Mouse (Mus musculus) ZHBTc4 (cell line): ENCODE results near the gene Cavin1.

Source experiments
- DNase-seq: peaks from one replicate; pipeline ENCODE4 v3.0.0-alpha.2; 2011; ENCODE audit warnings: low read depth, low spot score

Gene Cavin1

GRCm38 (mm10) chr11:100981236-100981635 is 10.5 kb upstream of the Cavin1 start:
- DNase-seq = no peak

GRCm38 (mm10) chr11:100980438-100980837 is 9.8 kb upstream of the Cavin1 start:
- DNase-seq = no peak

DNA sequence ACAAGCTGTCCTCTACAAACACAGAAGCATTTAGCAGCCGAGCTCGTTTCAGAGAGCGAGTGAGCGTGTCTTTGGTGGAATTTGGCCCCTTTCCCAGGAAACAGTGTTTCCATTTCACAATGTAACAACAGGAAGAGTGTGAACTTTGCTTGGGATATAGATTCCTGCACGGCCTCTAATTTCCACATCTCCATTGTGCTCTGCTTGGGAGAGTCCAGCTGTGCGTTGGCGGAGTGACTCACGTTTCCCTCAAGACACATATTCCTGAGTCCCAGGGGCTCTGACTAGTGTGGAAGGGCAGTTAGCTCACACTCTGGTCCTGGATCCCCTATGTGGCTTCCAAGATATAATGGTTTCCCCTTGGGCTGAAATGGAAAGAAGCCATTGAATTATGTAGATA is 9.2 kb upstream of the Cavin1 start:
- no peak for DNase-seq

DNA sequence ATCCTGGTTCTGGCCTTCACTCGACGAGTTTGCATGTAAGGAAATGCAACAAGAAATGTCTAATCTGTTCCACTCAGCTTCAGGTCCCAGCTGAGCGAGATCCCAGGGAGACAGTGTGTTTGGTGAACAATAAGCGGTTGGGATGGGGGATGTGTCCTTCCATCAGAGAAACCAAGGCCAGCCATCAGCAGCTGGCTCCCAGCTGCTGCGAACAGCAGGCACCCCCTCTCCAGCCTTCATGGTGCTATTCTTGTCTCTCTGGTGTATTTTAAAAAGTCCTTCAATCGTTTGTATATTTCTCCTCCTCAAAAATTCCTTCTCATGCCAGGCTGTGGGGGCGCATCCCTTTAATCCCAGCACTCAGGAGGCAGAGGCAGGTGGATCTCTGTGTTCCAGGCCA is 4.6 kb upstream of the Cavin1 start:
- DNase-seq = no peak

DNA sequence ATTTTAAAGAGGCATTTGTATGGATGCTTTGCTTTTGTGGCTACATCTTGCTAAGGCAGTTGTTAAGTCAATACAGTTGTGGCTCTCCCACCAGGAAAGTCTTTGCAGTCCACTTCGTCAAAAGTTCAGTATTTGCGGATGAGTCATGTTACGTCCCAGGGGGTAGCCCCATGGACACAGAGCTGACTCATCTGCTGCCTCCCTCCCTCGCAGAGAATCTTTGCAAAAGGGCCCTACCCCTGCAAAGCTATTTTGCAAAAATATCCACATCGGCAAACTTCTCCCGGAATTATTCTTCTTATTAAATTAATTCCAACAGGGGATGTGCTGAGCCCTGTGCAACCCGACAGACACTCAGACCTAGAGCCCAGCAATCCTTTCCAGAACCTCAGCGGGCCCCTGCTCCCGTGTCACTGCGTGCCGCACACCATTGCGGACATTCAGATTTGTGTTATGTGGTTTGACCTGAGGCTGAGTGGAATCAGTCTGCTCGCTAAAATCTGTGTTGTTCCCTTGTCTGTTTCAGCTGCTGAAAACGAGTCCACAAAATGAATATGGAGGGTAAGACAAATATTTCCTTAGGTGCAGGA is 3.8 kb upstream of the Cavin1 start:
- no peak for DNase-seq

DNA sequence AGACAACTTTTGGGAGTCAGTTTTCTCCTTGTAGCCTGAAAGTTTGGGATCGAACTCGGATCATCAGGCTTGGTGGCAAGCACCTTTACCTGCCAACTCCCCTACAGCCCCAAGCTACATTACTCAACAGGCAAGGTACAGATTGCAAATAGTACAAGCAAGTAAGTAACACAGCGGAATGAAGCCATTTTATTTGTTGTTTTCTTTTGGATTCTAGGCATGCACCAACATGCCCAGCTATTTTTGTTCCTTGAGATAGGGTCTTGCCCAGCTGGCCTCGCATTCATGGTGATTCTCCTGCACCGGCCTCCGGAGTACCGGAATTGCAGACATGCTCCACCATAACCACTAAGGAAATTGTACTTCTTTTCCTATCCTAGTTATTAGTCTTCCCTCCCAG is 2.6 kb upstream of the Cavin1 start:
- no peak for DNase-seq

DNA sequence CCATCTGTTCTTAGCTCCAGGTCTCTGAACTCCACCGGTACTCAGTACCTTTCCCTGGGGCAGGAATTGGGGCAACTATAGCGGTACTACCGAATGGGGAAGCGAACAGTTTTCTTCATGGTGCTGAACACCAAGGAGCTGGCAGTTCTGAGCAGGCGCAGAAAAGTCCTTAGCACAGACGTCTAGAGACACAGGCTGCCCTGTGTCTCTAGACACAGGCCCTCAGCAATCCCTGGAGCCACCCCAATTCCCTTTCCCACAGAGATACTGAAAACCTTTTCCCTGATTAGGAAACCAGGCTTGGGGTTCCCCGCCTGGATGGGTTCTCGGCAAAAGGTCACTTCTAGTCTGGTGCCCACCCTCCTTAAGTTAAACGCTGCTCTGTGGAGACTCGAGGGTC is 768 bp upstream of the Cavin1 start:
- no peak for DNase-seq

DNA sequence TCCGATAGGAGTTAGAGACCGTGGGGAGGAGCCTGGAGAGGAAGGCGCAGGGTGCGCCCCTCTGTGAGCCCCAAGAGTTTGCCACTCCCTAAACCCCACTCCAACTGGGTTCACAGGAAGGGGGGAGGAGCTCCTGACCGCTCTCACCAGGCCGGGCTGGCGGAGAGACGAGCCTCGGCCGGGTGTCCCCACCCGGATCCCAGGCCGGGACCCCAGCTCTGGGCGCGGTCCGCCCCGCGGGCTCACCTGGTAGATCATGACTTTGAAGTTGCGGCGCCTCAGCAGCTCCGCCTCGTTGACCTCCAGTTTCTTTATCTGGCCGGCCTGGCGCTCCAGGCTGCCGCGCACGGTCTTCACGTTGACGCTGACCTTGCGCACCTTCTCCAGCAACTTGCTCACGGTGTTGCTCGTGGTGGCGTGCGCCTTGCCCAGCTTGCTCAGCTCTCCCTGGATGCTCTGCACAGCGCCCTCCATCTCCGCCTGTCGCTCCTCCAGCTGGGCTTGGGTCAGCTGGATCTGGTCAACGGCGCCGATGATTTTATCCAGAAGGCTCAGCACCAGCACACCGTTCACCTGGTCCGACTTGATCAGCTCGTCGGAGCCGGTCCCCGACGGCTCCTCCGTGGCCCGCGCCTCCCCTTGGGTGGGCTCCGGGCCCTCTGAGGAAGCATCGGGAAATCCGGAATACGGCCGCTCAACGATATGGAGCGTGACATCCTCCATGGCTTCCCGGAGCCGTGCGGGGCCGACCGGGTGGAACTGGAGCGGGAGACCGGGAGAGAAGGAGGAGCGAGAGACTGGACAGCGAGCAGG is 737 bp downstream of the Cavin1 start:
- DNase-seq = peak; percentile 74

DNA sequence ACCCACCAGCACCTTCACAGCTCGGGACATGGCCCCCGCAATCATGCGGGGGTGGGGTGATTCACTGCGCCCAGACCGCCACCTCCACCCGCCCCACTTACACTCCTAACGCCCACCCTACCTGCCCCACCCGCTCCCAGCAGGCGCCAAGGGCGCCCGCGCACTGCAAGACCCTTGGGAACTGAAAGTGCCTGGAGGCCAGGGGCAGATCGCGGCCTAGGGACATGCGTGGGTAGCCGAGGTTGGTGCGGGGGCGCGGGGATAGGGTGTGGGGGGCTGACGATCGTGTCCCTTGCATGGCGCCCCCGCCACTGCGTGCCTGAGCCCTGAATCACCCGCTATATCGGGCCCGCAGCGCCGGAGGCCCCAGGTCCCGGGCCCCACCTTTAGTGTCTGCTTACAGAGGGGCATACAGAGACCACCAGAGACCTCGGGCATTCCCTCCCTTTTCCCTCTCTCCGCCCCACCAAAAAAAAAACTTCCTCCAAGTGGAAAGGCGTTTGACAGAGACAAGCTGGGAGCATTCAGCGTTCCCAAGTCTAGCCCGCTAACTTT is 1.4 kb downstream of the Cavin1 start:
- peak; percentile 28 for DNase-seq

DNA sequence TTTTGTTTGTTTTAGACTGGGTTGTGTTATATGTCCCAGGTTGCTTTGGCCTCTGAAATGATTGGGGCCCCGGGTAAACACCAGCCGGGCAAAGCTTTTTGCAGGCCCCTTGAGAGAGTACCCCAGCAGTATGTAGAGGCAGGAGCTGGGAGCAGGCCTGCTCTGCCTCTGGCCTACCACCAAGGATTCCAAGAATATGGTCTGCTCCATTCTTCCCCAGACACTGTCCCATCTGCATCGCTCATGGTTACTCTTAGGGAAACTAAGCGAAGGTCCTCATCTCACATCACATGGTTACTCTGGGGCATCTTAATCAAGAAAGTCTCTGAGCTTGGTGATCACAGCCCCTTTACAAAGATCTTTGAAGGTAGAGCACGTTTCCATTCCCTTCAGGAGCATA is 2.2 kb downstream of the Cavin1 start:
- DNase-seq = no peak

DNA sequence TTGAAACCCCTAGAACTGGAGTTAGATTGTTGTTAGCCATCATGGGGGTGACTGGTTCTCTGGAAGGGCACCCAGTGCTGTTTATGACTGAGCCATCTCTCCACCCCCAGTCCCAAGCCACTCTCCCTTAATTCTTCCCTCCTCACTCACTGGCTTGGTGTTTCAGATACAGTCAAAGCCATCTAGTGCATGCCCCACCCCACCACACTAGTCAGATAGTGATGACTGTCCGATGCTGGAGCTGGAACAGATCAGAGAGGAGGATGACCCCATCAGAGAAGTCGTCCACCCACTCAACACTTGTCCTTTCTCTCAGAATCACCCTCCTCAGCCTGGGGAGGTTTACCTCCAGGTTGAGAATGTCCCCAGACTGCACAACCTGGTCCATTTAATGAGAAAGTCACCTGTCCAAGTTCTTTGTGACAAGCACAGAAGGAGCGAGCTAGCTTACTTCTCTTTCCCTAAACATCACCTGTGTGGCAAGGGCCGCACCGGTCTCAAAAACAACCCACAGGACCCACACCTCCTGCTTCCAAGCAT is 2.7 kb downstream of the Cavin1 start:
- no peak for DNase-seq

DNA sequence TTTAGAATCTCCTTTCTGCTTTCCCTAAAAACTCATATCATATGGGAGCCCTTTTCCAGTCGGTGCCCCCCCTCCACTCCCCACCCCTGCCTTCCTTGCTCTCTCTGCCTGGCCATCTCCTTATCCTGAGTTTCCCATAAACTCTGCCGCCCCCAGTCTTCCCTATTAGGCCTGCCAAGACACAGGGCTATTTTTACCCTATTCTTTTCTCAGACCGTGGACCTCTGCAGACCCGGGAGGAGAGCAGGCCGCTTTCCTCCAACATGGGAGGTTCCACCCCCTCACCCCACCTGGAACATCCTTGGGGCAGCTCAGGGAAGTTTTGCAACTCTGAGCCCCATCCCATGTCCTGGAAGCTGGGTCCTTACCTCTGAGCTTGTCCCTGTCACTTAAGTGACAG is 3.3 kb downstream of the Cavin1 start:
- DNase-seq = no peak

DNA sequence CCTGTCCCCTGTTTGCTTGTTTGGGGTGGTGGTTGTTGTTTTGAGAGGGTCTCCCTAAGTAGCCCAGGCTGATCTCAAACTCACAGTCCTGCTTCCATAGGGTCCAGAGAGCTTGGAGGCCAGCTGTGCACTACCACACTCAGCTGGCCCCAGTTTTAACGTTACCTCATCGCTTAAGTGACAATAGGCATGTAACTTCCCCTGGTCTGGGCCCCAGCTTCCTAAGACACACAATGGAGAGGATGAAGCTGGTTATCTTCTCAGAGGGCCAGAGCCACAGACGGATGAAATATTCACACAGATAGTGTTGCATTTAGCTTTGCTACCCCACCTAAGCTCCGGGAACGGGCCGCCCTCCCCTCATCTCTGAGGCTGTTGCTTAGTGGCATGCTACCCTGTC is 4.9 kb downstream of the Cavin1 start:
- no peak for DNase-seq

- DNase-seq = no peak
Measured at GRCm38 (mm10) chr11:100964901-100965542, 5.7 kb downstream of the Cavin1 start.

- no peak for DNase-seq
Measured at GRCm38 (mm10) chr11:100964180-100964579, 6.5 kb downstream of the Cavin1 start.

GRCm38 (mm10) chr11:100963647-100964046 is 7.0 kb downstream of the Cavin1 start:
- DNase-seq = no peak

DNA sequence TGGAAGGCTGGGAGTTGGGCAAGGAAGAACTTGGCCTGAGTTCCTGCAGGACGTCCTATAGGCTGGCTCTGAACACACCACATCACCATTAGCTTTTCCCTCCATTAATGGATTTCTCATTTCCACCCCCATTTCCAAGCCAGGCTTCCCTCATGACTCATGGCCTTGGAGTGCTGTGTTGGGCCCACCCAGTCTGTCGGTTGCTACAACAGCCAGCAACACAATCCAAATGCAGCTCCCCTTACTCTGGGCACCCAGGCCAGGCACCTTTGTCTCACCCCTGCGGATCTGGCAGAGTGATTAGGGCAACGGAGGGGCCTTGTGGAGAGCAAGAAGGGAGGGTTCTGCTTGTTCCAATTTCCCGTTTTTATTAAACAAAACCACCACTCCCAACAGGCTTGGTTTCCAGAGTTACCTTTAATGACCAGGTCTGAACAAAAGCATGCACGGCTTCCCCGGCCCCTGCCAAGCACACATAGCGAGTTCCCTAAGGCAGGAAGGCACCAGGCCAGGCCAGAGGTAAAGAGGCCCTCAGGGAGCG is 8.2 kb downstream of the Cavin1 start:
- peak; percentile 29 for DNase-seq

DNA sequence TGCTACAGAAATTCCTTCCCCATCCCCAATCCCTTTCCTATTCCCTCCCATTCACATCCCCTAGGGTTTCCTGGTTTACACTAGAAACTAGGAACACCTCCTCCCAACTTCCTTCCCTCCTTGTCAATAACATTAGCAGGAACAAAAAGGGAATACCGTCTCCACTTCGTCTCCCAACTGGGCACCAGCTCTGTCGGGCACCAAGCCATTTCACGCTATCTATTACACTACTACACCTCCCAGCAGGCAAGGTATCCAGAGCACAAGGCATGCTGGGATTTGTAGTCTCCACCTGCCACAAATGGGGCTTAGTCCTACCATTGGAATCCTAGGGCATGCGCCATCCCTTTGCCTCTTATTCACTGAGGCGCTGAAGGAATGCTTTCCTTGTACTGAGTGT is 10.1 kb downstream of the Cavin1 start:
- peak; percentile 84 for DNase-seq

GRCm38 (mm10) chr11:100959826-100960225 is 10.9 kb downstream of the Cavin1 start:
- no peak for DNase-seq

DNA sequence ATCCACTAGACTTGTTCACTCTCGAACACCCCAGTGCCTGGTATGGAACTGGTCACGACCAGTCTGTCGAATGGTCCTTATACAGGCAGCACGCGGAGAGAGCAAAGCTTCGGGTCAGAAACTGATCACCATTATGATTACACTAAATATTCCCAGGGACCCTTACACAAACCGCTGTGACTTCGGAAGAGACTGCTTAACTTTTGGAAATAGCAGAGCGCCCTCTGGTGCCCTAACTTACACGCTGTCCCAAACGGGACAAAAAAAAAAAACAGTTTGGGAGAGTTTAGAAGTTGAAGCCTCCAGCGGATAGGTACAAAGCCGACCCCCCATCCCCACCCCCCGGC is 11.2 kb downstream of the Cavin1 start:
- peak; percentile 84 for DNase-seq

DNA sequence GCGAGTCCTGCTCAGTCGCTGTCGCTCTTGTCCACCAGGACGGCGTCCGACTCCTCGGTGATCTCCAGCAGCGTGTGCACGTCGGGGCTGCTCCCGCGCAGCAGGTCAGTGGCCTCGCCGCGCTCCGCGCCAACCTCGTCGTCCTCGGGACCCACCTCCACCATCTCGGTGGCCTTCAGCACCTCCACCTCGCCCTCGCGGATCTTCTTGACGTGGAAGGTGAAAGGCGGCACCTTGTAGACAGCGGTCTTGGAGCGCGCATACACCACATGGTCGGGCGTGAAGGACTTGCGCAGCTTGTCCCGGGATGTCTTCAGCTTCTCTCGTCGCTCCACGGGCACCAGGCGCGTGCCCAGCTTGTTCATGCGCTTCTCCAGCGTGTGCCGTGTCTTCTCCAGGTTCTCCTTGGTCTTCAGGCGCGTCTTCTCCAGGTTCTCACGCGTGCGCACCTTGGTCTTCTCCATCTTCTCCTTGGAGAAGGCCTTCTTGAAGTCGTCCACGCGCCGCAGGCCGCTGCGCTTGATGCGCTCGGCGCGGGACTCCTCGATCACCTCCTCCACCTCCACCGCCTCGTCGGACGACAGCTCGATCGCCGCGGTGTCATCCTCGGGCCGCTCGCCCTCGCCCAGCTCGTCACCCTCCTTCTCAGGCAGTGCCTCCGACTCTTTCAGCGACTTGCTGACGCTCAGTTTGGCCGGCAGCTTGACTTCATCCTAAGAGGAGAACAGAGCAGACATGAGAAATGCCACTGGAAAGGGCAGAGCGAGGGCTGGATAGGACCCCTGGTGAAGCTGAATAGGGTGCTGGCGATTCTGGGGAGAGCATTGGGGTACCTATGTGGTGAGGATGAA is 11.8 kb downstream of the Cavin1 start:
- peak; percentile 55 for DNase-seq
